Mouse (Mus musculus) intestine, embryonic 14.5 days (tissue): Measurements from ENCODE around the gene Itgb2l. TPM values are rescaled to one million over a fixed set of nuclear protein-coding genes. Genes with fewer than 3 reads are reported as not detected.

Experiments used
- ATAC-seq: fragments of 200-750 bp; cut with Nextera tagmentation; replicated peaks from 2 replicates; pipeline ENCODE4 v1.8.0; 2017; ENCODE audit warnings: low read depth, moderate number of reproducible peaks, moderate TSS enrichment, moderate library complexity; ENCODE audit not compliant: low FRiP score, low TSS enrichment
- DNase-seq: peaks from one replicate; pipeline ENCODE4 v3.0.0-alpha.2; 2018; ENCODE audit warnings: low spot score
- H3K27ac ChIP-seq: fragments of 300-500 bp; sonication (generic); 2 replicates; pipeline ENCODE4 v1.5.1; 2014; ENCODE audit warnings: low read depth, mild to moderate bottlenecking, control low read depth
- H3K27me3 ChIP-seq: fragments of 300-500 bp; sonication (generic); replicated peaks from 2 replicates; pipeline ENCODE4 v1.6.1; 2014; ENCODE audit warnings: low read length, control low read depth; ENCODE audit not compliant: control insufficient read depth, insufficient read depth
- H3K36me3 ChIP-seq: fragments of 300-500 bp; sonication (generic); 2 replicates; pipeline ENCODE4 v1.6.1; 2014; ENCODE audit warnings: low read length, control low read depth; ENCODE audit not compliant: control insufficient read depth, insufficient read depth
- H3K4me1 ChIP-seq: fragments of 300-500 bp; sonication (generic); replicated peaks from 2 replicates; pipeline ENCODE4 v1.6.1; 2014; ENCODE audit warnings: low read length, control low read depth, mixed read lengths; ENCODE audit not compliant: control insufficient read depth, insufficient read depth
- H3K4me2 ChIP-seq: fragments of 300-500 bp; sonication (generic); 2 replicates; pipeline ENCODE4 v1.6.1; 2014; ENCODE audit warnings: low read length
- H3K4me3 ChIP-seq: fragments of 300-500 bp; sonication (generic); 2 replicates; pipeline ENCODE4 v1.5.1; 2014; ENCODE audit warnings: low read depth, low read length, control low read depth, mixed read lengths
- H3K9ac ChIP-seq: fragments of 300-500 bp; sonication (generic); 2 replicates; pipeline ENCODE4 v1.6.1; 2014; ENCODE audit warnings: mild to moderate bottlenecking, low read length
- H3K9me3 ChIP-seq: fragments of 300-500 bp; sonication (generic); 2 replicates; pipeline ENCODE4 v1.6.1; 2016; ENCODE audit warnings: low read length, control low read depth; ENCODE audit not compliant: control insufficient read depth
- WGBS: fragments of 180-500 bp; shearing (Covaris S2); extraction: QIAGEN DNeasy Blood & Tissue Kit; methylation state at CpG from one replicate; pipeline ENCODE4 v1.1.7; 2014; 5-methylcytosine and 5-hydroxymethylcytosine counted together
- polyA plus RNA-seq: library from polyadenylated mRNA; unstranded; fragments of >200 nt; fragmentation: Nextera tagmentation; extraction: Ambion mirVana; gene quantifications from 2 replicates; pipeline ENCODE4 v1.2.1, GENCODE M21; 2014

Gene Itgb2l
- polyA plus RNA-seq, 1 experiment from 2014 or later: 0.35 TPM

GRCm38 (mm10) chr16:96440871-96441270 lies 2.5 kb downstream of the Itgb2l start:
- no peak for ATAC-seq
- Histone ChIP-seq H3K27me3 (no peaks in the 10 kb centered on the region), H3K4me3 (no peak overlapping the region), H3K27ac (no peak overlapping the region), H3K9me3 (no peaks in the 10 kb centered on the region), H3K9ac (no peak overlapping the region), H3K36me3 (no peaks in the 10 kb centered on the region), H3K4me1 (peaks cover 5% of the 10 kb centered on the region; the same call in 1 of the 2 replicates), H3K4me2 (no peak overlapping the region)
- WGBS: 83% methylated on average over 8 of the region's 8 CpGs
- no peak for DNase-seq

GRCm38 (mm10) chr16:96439682-96440081 lies 3.7 kb downstream of the Itgb2l start:
- no peaks in the 10 kb centered on the region for H3K27me3 ChIP-seq
- H3K4me2 ChIP-seq: no peak overlapping the region
- H3K36me3 ChIP-seq: no peaks in the 10 kb centered on the region
- DNase-seq (no peak), ATAC-seq (no peak)
- no peak overlapping the region for H3K27ac ChIP-seq
- H3K4me3 ChIP-seq: no peak overlapping the region
- peaks cover 5% of the 10 kb centered on the region; the same call in 1 of the 2 replicates for H3K4me1 ChIP-seq
- no peaks in the 10 kb centered on the region for H3K9me3 ChIP-seq
- 58% methylated on average over 4 of the region's 4 CpGs for WGBS
- no peak overlapping the region for H3K9ac ChIP-seq

GRCm38 (mm10) chr16:96438946-96439345 lies 4.5 kb downstream of the Itgb2l start:
- no peak for ATAC-seq
- Histone ChIP-seq H3K36me3 (no peaks in the 10 kb centered on the region), H3K27me3 (no peaks in the 10 kb centered on the region), H3K9ac (no peak overlapping the region), H3K4me2 (no peak overlapping the region), H3K27ac (no peak overlapping the region), H3K9me3 (no peaks in the 10 kb centered on the region), H3K4me3 (no peak overlapping the region), H3K4me1 (peaks cover 5% of the 10 kb centered on the region; the same call in 1 of the 2 replicates)
- WGBS: 81% methylated on average over 5 of the region's 5 CpGs
- DNase-seq: no peak

GRCm38 (mm10) chr16:96434024-96434785 lies 9.2 kb downstream of the Itgb2l start:
- ATAC-seq: no peak
- no peaks in the 10 kb centered on the region for H3K9me3 ChIP-seq
- H3K27me3 ChIP-seq: no peaks in the 10 kb centered on the region

DNA sequence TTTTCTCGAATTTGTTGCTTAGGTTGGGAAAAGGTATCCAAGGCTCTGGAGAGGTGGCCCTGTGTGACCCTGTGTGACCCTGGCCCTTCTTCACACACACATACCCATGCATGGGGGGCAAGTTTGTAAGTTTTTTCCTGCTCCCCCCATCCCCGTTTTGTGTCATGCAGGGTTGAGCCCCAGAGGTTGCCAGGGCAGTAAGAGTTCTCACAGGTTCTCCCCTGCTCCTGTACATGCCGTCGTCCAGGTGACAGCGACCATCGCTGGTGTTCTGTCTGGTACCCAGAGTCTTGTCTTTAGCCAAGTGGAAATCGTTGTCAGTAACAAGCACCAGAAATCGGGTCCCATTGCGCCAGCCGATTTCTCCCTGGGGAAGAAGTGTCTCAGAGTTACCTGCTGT lies 10.2 kb downstream of the Itgb2l start:
- 87% methylated on average over 10 of the region's 10 CpGs for WGBS
- Histone ChIP-seq H3K4me2 (no peak overlapping the region), H3K4me3 (no peak overlapping the region), H3K9me3 (no peaks in the 10 kb centered on the region), H3K9ac (no peak overlapping the region), H3K36me3 (no peaks in the 10 kb centered on the region), H3K27me3 (no peaks in the 10 kb centered on the region), H3K4me1 (no peaks in the 10 kb centered on the region), H3K27ac (no peak overlapping the region)
- ATAC-seq (no peak), DNase-seq (no peak)

More at GRCm38 (mm10) chr16:96434024-96434785, 9.2 kb downstream of the Itgb2l start:
- Histone ChIP-seq H3K9ac (no peak overlapping the region), H3K4me2 (no peak overlapping the region), H3K4me1 (no peaks in the 10 kb centered on the region), H3K36me3 (no peaks in the 10 kb centered on the region), H3K4me3 (no peak overlapping the region), H3K27ac (no peak overlapping the region)
- 76% methylated on average over 3 of the region's 3 CpGs for WGBS
- no peak for DNase-seq

DNA sequence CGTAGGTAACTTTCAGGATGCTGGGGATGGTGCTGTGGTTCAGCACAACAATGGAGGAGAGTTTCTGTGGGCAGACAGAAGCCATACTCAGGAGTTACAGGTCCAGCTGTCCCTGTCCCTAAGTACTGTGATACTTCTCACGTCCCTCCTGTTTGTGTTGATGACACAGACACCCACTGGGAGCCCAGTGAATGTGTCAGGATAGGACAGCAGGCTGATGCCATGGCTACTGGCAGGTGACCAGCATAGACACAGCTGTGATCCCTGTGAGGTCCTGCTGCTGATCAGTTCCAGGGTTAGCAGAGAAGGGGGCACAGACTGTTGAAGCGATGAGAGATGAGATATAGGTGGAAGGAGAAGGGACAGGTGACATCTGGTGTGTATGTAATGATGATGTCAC lies 14.4 kb downstream of the Itgb2l start:
- no peak overlapping the region for H3K27ac ChIP-seq
- H3K4me3 ChIP-seq: no peak overlapping the region
- no peaks in the 10 kb centered on the region for H3K4me1 ChIP-seq
- H3K27me3 ChIP-seq: no peaks in the 10 kb centered on the region
- no peaks in the 10 kb centered on the region for H3K9me3 ChIP-seq
- H3K36me3 ChIP-seq: no peaks in the 10 kb centered on the region
- no peak for ATAC-seq
- H3K4me2 ChIP-seq: no peak overlapping the region
- DNase-seq: no peak
- H3K9ac ChIP-seq: no peak overlapping the region
- 67% methylated on average over 3 of the region's 3 CpGs for WGBS

DNA sequence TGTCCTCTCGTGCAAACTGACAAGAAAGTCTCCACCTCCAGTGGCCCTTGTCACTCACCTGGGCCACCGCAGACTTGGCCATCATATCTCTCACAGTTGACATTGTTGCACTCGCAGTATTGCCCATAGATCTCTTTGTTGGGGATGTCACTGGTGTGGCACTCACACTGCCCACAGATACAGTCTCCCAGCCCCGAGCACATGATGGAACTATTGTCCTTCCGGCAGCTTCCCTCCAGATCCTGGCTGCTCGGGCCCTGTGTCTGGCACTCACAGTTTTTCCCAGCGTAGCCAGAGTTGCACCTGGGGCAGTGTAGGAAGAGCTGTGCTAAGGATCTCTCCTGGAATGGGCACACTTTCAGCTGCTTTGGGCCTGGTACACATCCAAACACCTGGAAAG lies 16.7 kb downstream of the Itgb2l start:
- no peaks in the 10 kb centered on the region for H3K27me3 ChIP-seq
- no peak for ATAC-seq
- no peak overlapping the region for H3K4me2 ChIP-seq
- no peak overlapping the region for H3K4me3 ChIP-seq
- WGBS: 81% methylated on average over 7 of the region's 7 CpGs
- no peak overlapping the region for H3K9ac ChIP-seq
- DNase-seq: no peak
- H3K27ac ChIP-seq: no peak overlapping the region
- no peaks in the 10 kb centered on the region for H3K4me1 ChIP-seq
- H3K9me3 ChIP-seq: no peaks in the 10 kb centered on the region
- no peaks in the 10 kb centered on the region for H3K36me3 ChIP-seq

GRCm38 (mm10) chr16:96425044-96425443 lies 18.4 kb downstream of the Itgb2l start:
- 85% methylated on average over 2 of the region's 2 CpGs for WGBS
- ATAC-seq: no peak
- H3K9ac ChIP-seq: no peak overlapping the region

GRCm38 (mm10) chr16:96408064-96408465 lies 35.4 kb downstream of the Itgb2l start:
- Histone ChIP-seq H3K27me3 (no peaks in the 10 kb centered on the region), H3K36me3 (no peaks in the 10 kb centered on the region), H3K4me3 (no peak overlapping the region), H3K27ac (no peak overlapping the region), H3K9ac (no peak overlapping the region), H3K4me1 (no peaks in the 10 kb centered on the region), H3K9me3 (no peaks in the 10 kb centered on the region), H3K4me2 (no peak overlapping the region)
- ATAC-seq (no peak), DNase-seq (no peak)
- WGBS: 14% methylated on average over 4 of the region's 4 CpGs

More at GRCm38 (mm10) chr16:96425044-96425443, 18.4 kb downstream of the Itgb2l start:
- no peaks in the 10 kb centered on the region for H3K4me1 ChIP-seq
- no peaks in the 10 kb centered on the region for H3K9me3 ChIP-seq
- no peak overlapping the region for H3K27ac ChIP-seq
- no peak overlapping the region for H3K4me2 ChIP-seq
- DNase-seq: no peak
- H3K27me3 ChIP-seq: no peaks in the 10 kb centered on the region
- H3K36me3 ChIP-seq: no peaks in the 10 kb centered on the region
- H3K4me3 ChIP-seq: no peak overlapping the region
